Mouse (Mus musculus): ENCODE results near the gene Btg1.

DNA sequence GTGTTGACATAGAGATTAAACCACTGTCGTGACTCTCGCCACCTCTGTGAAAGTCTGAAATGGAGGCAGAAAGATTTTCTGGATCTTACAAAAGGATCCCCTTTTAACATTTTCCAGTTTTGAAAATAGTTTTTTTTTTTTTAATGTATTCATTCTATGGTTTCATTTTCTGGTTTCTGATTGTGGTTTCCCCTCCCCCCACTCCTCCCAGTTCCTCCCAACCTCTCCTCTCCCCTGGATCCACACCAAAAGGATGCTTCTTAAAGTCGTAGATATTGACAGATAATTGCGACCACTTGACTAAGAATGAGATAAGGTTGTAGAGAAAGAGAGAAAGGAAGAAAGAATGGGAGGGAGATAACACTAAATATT is 16.3 kb downstream of the Btg1 start:
- no peak for TF ChIP-seq POLR2A (IDR thresholded peaks at IDR 0.05; ENCODE audit: control insufficient read depth, low read depth, low read length)
- no peak for TF ChIP-seq CTCF (IDR thresholded peaks at IDR 0.05; ENCODE audit: control insufficient read depth, insufficient read depth, insufficient replicate concordance, low read depth, low read length)
